Mouse (Mus musculus): ENCODE data around the gene Togaram2.
"Not testable (repeated sequence)": the region's sequence is repeated elsewhere in the genome, so short reads cannot be mapped to it uniquely, and the experiment has no call there.

Gene Togaram2

GRCm38 (mm10) chr17:71760536-71760935 lies 87.5 kb downstream of the Togaram2 start:
- ChIA-PET CTCF (interaction anchor here in 1 of 4 experiments (0.8 kb wide), 1 partner anchor 478 kb away, joined by 3 read pairs; no protein-coding TSS in a partner anchor), POLR2A (interaction anchor here in 1 of 4 experiments (0.7 kb wide), 1 partner anchor 190 kb away, joined by 3 read pairs; no protein-coding TSS in a partner anchor)

DNA sequence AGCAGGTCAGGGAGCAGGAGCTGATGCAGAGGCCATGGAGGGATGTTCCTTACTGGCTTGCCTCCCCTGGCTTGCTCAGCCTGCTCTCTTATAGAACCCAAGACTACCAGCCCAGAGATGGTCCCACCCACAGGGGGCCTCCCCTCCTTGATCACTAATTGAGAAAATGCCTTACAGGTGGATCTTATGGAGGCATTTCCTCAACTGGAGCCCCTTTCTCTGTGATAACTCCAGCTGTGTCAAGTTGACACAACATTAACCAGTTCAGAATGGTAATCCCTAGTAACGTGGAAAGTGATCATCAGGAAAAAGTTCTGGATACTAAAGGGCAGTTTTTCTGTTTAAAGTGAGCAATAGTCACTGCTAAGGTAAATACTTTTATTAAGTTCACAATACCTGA lies 95.1 kb downstream of the Togaram2 start, which contains the start of gene Clip4:
Gene Clip4 (plus strand): TSS at position 301 of the 400 bp plus-strand sequence.
- CTCF ChIA-PET, result interaction anchor here in 1 of 4 experiments (1.1 kb wide), 1 partner anchor 11 kb away, joined by 3 read pairs; no protein-coding TSS in a partner anchor
- POLR2A ChIA-PET, result not testable (repeated sequence)

GRCm38 (mm10) chr17:71769564-71769963 lies 96.5 kb downstream of the Togaram2 start:
- POLR2A ChIA-PET, result no interaction called here

DNA sequence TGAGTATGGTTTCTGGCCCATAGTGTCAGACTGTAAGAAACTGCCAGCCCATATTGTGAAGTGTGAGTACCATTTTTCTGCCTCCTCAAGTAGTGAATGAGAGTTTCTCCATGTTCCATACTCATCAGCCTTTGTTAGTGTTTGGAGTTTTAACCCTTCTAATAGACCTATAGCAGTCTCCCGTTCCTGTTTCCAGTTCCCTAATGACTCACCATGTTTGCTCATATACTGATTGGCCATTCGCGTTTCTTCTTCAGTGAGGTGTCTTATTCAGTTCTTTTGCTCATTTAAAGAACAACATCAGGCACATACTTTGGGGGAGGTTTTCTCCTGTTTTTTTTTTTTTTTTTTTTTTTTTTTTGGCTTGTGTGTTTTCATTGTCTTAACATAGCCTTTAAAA lies 97.6 kb downstream of the Togaram2 start:
- CTCF ChIA-PET, result no interaction called here
- POLR2A ChIA-PET, result no interaction called here

More at GRCm38 (mm10) chr17:71769564-71769963, 96.5 kb downstream of the Togaram2 start:
- CTCF ChIA-PET, result interaction anchor here in 1 of 4 experiments (0.6 kb wide), 1 partner anchor 100 kb away, joined by 6 read pairs; no protein-coding TSS in a partner anchor

- POLR2A ChIA-PET, result no interaction called here
- CTCF ChIA-PET, result no interaction called here
These were observed 101.1 kb downstream of the Togaram2 start for GRCm38 (mm10) chr17:71774173-71774572.

DNA sequence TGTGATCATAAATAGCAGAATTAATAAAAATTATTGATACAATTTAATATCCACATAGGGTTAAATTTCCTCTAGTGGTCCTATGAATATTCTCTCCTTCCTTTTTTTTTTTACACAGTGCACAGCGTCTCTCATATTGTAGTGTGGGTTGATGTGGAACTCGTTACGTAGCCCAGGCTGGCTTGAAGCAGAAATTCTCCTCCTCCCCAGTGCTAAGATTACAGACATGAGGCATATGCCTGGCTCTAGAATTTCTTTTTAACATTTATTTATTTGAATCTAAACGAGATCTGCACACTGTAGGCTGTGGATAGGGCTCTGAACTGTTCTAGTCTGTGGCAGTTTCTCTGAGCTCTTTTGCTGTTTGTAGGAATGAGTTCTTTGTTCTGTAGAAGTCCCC lies 102.2 kb downstream of the Togaram2 start:
- ChIA-PET CTCF (no interaction called here), POLR2A (no interaction called here)

DNA sequence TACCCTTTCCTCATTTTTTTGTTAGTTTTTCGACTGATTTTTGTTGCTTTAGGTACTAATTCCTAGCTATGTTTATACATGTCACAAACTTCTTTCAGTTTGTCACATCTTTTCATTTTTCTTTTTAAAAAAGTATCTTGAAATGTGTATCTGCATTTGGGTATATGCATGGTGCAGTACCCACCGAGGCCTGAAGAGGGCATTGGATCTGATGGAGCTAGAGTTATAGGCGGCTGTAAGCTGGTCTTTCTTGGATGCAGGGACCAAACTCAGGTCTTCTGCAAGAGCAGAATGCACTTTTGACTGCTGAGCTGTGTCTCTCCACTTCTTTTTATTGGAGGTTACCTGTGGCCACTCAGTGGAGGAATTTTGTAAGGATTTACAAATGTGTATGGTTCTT lies 105.6 kb downstream of the Togaram2 start:
- ChIA-PET CTCF (interaction anchor here in 3 of 4 experiments (0.6 to 1.0 kb wide), 4 partner anchors 10 to 712 kb away, joined by 3 read pairs; partner anchors contain the start of gene Clip4 (in 1 of the 3)), POLR2A (no interaction called here)

Measured in embryonic stem cell, embryonic (primary cell).